Mouse (Mus musculus): ENCODE measurements around the gene Sumo2.
"Not testable (repeated sequence)": the region's sequence is repeated elsewhere in the genome, so short reads cannot be mapped to it uniquely, and the experiment has no call there.

Sumo2 gene

DNA sequence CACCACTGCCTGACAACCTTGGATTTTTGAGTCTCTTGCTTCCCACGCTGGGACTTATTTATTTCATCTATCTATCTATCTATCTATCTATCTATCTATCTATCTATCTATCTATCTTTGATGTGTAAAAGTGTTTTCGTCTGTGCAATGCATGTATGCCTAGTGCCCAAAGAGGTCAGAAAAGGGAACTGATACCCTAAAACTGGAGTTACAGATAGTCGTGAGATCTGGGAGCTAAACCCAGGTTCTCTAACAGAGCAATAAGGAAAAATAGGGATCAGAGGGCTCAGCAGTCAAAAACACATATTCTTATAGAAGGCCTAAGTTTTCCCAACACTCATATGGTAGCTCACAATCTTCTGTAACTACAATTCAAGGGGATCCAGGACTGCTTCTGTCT, 16.5 kb downstream of the Sumo2 start:
- no peak for DNase-seq (ENCODE audit: low spot score)

DNA sequence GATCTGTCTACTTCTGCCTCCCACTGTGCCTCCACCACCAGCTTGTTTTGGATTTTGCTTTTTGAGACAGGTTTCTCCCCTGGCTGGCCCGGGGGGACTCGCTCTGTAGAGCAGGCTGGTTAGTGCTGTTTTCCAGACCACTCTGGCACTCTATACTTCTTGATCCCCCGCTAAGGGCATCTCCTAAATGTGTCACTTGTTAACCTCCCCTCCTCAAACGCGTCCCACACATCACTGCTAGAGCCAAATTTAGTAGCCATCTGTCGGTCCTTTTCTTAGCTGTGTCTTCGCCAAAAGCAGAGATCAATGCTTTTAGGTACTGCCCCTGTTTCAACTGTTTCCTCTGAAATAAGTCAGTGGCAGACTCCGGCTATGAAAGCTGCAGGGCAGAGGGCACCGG, 17.4 kb downstream of the Sumo2 start:
- no peak for DNase-seq (ENCODE audit: low spot score)

DNA sequence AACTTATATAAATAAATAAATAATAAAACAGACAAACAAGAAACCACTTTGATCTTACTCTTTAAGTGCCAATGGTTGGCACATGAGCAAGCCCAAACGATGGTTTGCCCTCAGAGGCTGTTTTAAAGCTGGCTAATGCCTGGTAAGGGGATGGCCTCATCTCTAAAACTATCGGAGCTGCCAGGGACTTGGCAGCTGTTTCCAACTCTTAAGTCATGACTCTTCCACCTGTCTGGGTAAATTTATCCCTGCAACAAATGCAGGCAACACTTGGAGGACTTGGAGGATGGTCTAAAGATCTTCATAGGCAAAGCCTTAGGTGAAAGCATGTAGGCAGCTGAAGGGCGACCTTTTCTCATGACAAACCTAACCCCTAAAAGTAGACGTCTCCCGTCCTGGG, 19.1 kb downstream of the Sumo2 start:
- DNase-seq (ENCODE audit: low spot score), result no peak

DNA sequence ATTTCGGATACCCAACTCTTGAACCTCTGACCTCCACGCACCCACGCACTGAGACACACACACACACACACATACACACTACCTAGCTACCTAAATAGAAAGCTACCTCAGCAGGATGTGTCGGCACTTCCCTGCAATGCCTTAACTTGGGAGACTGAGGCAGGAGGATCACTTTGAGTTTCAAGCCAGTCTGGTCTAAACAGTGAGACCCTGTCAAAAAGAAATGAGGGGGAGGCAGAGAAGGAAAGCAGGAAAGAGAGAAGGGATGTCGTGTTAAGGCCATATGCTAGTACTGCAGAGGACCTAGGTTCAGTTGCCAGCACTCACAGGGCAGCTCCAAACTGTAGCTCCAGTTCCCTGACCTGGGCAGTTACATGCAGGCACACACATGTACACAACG, 21.1 kb downstream of the Sumo2 start:
- DNase-seq (ENCODE audit: low spot score), result no peak

DNA sequence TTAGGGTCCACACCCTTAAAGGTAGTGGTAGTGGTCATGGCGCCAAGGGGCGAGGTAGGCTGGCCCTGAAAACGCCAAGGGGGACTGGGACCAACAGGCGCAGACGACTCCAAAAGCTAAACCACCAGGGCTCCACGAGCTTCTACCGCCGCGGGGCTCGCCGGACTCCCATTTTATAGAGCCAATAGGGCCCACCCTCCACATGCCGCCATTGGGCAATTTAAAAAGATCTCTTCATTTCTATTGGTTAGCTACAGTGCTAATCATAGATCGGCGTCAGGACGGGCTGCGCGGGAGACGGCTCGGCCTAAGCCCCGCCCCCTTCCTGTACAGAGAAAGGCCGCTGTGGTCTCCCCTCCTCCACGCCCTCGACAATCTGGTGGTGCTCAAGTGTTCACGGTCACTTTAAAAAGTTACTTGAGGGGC, 21.8 kb downstream of the Sumo2 start, which contains the start of gene Jpt1:
Gene Jpt1 (minus strand): TSS at position 150 of the 426 bp plus-strand sequence.
- DNase-seq (ENCODE audit: low spot score), result peak; percentile 97

DNA sequence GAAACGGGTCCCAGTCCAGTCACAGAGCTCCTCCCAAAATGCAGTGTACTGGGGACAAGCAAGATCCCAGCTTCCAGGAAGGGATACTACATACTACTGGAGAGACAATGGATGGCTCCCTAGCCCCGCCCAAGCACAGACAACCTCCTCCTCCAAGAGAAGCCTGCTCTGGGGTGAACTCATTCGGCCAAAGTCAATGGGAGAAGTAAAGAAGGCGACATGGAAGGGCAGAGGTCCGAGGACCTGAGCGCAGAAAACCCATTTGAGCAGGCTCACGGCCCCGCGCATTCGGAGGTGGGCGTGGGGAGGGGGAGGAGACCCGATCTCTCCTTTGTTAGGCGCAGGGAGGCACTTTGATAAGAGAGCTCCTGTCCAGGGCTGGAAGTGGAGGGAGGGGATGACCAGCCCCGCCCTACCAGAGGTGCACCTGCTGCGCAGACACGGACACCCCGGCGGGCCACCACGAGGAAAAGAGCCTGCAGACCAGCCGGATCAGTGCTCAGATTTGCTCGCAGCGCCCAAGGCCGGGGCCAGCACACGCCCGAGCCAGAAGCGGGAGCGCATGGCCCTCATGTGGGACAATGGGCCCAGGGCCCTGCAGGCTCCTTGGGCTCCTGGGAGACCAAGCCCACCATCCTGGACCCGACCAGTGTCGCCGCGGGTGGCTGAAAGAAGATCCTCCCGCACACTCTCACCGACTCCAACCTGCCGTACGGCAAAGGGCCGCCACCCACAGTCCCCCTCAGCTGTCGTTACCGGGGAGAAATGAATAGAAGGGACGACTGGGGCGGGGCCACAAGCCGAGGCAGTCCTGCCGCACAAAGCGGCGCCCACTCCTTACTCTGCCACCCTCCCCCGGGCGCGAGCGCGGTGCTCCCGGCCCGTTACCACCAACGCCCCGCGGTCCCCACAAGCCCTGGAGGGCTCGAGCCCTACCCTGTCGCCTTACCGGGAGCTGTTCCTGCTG, 22.5 kb downstream of the Sumo2 start:
- DNase-seq (ENCODE audit: low spot score), result peak; percentile 73

DNA sequence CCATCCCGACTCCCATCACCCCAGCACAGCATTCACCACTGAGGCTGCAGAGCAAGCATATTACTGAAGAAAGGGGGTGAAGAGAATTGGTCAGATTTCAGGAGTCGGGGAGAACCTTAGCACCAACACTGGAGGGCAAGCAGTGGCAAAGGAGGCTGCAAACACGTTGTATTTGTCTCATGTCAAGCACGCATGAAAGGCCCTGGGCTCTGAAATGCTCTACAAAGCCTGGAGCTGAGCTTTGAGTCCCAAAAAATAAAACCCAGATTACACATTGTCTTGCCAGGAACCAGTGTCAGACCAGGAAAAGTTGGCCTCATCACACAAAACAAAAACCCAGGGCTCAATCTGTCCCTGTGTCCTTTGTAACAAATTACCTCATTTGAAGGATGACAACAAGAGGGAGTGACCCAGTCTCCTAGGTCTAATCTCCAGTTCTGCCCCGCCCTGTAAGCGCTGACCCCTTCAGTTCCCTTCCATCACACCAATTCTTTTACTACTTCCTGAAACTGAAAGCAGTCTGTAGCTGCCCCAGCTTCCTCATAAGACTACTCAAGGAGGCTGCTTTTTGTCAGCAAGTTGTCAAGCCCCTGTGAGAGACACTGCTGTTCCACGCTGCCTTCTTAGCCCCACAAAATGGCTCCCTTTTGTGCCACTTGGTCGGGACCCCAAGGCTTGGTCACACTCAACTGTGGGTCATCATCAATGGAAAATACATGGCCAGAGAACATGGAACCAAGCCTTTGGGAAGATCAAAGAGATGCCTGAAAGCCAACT, 23.5 kb downstream of the Sumo2 start:
- DNase-seq (ENCODE audit: low spot score), result peak; percentile 41

DNA sequence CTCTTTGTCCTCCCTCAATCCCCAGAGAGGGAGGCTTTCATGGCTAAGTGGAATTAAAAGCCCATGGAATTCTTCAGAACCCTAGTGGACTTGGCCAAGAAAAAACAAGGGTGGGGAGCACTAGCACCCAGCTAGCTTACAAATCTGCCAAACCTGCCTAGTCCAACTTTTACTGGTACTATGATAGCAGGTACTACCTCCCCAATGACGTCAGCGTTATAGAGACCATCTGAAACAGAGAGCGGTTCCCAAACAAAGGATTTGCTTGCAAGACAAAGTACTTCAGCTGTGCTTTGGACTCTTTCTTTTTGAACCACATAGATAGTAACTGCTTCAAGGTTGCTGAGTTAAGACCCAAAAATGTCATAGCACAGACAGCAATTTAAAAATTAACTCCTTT, 24.1 kb downstream of the Sumo2 start:
- DNase-seq (ENCODE audit: low spot score), result no peak

DNA sequence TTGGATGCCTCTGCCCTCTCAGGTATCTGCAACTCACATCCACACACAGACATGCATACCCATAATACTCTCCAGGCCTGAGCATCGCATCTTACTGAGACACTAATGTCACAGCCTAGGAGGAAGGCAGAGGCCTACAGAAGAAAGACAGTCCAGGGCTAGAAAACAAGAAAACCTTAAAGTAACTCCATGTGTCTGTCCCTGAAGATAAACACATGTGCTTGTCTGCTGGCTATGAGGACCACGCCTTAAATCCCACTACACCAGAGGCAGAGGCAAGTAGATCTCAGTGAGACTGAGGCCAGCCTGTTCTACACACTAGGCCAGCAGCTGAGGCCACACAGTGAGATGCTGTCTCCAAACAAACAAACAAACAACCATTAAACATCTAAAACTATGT, 25.0 kb downstream of the Sumo2 start:
- DNase-seq (ENCODE audit: low spot score), result no peak

DNA sequence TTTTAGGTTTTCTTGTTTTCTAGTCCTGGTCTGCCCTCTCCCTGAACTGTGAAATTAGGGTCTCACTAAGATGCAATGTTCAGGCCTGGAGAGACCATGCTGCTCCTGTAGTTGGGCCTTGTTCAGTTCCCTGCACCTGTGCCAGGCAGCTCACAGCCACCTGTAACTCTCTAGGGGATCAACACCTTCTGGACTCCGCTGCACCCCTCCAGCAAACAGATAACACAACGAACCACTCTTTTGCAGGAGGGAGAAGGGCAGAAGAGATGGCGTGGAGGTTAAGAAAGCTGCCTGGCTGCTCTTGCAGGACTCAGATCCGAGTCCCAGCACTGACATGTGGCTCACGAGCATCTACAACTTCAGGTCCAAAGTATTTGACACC, 25.6 kb downstream of the Sumo2 start:
- no peak for DNase-seq (ENCODE audit: low spot score)

DNA sequence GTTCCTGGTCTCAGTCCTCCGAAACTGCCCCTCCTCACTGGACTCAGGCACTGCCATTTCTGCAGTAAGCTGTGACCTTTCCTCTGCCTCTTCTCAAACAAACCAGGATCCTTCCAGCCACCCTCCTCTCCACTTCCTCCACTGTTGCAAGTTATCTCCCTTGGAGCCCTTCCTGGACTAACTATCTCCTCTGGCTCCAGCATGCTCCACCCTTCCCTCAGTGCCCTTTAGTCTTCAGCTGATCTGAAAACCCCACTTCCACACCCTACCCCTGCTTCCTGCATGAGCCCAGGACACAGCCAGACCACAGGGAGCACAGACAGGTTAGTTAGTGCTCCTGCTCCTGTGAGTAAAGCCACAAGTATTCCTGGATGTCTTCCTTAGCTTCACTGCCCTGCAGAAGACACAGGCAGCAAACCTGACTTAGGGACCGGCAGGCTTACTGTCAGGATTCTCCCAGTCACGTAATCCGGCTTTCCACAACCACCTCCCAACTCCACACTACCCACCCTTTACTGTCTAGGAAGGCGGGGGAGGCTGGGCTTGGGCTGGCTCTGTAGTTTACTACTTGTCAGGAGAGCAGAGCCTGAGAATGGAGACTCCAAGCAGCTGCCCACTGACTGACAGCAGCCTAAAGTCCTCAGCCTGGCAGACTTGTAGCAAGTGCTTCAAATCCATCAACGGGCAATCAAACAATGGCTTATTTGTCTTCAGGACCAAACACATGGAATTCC, 26.1 kb downstream of the Sumo2 start:
- peak; percentile 37 for DNase-seq (ENCODE audit: low spot score)

DNA sequence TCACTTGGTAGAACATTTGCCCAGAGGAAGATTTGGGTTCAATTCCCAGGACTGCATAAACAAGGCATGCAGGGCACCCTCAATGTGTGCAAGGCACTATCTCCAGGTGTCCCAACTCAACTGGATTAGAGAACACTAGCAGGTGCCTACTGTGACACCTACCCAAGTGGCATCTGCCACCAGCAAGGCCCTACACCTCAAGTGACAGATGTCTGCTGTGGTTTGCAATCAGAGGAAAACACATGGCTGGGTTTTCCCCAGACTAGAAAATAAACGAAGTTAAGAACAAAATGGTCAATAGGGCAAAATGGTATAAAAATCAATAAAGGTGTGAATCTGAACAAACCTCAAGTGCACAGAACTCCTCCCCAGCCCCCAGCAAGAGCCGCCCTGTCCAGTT, 28.0 kb downstream of the Sumo2 start:
- no peak for DNase-seq (ENCODE audit: low spot score)

DNA sequence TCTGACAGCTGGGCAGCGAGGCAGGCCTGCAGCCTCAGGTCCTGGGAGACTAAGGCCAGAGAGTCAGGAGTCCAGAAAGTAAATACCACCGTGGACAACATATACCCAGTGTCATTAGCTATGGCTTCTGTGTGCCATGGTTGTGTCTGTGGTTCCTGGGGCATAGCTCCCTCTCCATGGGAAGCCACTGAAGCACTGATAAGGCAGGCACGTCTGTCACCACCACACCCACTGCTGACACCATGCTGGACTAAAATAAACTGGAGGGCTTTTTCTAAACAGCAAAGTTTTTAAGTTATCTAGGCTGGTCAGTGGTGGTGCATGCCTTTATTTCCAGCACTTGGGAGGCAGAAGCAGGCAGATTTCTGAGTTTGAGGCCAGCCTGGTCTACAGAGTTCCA, 29.5 kb downstream of the Sumo2 start:
- DNase-seq (ENCODE audit: low spot score), result no peak

DNA sequence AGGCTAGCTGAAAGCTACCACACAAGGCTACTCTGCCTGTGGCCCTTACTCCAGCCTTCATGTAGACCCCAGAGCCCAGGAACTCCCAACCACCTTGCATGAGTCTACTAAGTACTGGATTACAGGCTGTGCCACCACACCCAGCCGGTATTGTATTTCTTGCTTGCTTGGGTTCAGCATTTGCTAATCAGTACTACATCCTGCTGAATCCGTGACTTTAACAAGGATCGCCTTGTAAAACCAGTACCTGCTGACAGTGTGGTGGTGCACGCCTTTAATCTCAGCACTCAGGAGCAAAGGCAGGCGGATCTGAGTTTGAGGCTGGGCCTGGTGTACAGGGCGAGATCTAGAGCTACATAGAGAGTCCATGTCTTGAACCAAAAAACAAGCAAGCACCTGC, 33.4 kb downstream of the Sumo2 start:
- no peak for DNase-seq (ENCODE audit: low spot score)

DNA sequence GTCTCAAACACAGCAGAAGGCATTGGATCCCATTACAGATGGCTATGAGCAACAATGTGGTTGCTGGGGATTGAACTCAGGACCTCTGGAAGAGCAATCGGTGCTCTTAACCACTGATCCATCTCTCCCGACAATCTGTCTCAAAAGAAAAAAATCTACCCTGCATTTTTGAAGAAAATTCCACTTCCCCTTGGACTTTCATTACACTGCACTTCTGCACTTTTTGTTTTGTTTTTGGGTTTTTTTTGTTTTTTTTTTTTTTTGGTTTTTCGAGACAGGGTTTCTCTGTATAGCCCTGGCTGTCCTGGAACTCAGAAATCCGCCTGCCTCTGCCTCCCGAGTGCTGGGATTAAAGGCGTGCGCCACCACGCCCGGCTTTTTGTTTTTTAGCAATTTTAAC, 39.5 kb downstream of the Sumo2 start:
- DNase-seq (ENCODE audit: low spot score), result not testable (repeated sequence)

DNA sequence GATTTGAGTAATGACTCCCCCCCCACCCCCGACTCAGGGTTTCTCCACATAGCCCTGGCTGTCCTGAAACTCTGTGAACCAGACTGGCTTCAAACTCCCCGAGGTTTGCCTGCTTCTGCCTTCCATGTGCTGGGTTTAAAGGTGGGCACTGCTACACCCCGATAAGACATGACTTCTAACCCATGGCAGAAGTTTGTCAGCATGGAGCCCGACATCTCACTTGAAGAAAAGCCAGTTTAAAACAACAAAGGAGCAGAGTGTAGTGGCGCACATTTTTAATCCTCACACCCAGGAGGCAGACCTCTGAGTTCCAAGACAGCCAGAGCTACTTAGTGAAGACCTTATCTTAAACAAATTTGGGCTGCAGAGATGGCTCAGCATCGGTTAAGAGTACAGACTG, 43.7 kb downstream of the Sumo2 start:
- no peak for DNase-seq (ENCODE audit: low spot score)

DNA sequence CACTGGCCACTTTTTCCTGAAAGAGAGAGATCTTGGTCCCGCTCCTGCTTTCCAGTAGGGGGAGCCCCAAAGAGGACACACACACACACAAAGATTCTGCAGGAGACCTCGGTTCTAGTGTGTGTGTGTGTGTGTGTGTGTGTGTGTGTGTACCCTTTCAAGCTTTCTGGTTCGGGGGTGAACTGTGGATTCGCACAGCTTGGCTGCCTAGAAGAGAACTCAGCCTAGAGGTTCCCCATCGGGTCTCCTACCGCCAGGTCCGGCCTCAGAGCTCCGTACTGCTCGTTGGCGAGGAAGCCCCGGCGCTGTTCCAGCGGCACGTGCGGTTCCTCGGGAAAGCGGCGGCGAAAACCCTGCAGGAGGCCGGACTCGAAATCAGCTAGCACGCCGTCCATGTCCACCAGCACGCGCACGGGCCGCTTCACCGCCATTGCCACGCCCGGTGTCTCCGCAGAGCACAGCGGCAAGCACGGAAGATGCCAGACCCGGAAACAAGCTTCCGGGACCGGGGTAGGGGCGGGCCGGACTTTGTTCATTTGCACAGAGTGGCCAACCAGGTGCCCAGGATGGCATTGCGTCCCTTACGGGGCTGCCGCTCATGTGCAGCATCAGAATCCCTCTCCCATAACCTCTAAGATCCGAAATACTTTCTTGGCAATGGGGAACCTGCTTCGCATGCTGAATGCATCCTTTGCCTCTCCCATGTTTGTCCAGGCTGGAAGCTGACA, 44.6 kb downstream of the Sumo2 start, which contains the start of gene Nt5c:
Gene Nt5c (minus strand): TSS at position 507 of the 728 bp plus-strand sequence.
- peak; percentile 81 for DNase-seq (ENCODE audit: low spot score)

DNA sequence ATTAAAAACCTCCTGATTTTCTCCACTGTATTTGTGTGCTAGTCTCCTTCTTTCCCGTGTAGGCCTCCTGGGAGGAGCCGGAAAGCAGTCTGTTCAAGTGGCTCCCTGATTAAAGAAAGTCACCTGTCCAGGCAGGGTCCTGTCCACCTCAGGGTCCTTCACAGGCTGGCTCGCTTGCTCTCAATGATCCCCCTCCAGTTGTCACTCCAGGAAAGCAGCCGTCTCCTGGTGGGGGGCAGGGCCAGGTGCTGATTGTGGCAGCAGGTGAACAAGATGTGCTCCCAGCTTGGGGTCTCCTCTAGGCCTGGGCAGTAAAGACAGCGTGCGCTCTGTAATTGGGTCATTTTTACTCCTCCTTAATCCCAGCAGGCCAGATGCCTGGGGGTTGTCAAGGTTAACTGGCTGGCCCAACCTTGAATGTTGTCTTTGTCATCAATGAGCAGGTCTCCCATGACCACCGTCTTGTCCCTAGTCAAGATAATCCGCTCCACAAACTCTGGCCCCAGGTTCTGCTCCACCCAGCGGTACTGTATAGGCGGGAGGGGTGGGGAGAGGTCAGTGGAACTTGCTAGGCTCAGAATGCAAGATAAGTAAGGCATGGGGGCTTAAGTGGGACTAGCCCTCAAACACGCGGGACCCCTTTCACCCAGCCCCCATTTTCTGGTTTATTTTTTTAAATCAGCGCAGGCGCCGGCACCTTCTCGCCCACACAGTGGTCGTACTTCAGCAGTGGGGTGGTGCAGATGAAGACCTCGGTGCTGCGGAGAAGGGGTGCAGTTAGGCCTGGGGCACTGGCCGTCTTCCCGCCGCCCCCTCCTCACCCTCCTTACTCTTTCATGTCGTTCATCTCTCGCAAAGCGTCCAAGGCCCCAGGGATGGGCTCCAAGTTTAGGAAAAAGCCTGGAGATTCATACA, 45.4 kb downstream of the Sumo2 start:
- DNase-seq (ENCODE audit: low spot score), result no peak

DNA sequence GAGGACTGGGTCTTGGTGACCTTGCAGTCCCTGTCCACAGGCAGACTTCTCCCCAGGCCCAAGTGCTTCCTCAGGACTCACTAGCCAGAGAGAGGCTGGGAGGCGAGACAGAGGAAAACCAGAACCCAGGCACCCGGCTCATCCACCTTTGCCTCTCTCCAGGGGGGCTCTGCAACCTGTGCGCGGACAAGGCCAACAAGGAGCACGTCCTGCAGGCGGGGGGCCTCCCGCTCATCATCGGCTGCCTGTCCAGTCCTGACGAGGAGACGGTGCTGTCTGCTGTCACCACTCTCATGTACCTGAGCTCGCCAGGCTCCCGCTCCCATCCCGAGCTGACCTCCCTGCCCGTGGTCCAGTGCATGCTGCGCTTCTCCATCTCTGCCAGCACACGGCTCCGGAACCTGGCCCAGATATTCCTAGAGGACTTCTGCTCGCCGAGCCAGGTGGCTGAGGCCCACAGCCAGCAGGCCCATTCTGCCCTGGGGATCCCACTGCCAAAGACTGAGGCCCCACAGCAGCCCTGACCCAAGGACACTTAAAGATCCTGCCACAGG, 47.4 kb downstream of the Sumo2 start:
- no peak for DNase-seq (ENCODE audit: low spot score)

DNA sequence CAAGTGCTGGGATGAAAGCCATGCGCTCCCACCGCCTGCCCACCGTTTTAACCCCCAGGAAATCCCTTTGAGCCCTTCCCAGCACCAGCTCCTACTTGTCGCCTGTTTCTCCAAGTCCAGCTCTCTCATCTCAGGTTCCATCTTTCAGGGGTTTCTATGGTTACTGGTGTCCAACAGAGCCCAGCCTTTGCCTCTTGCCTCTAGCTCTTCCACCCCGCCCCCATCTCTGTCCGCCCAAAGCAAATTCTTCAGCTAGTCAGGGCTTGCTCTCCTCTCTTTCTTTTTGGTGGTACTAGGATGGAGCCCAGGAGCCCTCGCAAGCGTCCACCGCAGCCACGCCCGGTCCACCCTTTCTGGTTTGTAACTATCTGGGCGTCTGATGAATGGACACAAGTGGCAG, 50.9 kb downstream of the Sumo2 start:
- DNase-seq (ENCODE audit: low spot score), result no peak

All from testis, postnatal 10 days (tissue).